Mouse (Mus musculus) layer of hippocampus, adult 2 months (tissue): ENCODE data around the gene Atxn1. TPM values are rescaled to one million over a fixed set of nuclear protein-coding genes. Genes with fewer than 3 reads are reported as not detected.
A peak's percentile ranks its signal among the peaks of the same experiment; 100 is the strongest.

Experiments used
- DNase-seq, 2 experiments: peaks; one replicate each; pipeline ENCODE4 v3.0.0; 2022; ENCODE audit warnings: low spot score in 2 of 2
- H3K27ac ChIP-seq: fragments of 200-600 bp; 2 replicates; pipeline ENCODE4 v1.8.1; 2022
- H3K4me3 ChIP-seq: fragments of 200-600 bp; 2 replicates; pipeline ENCODE4 v1.8.1; 2022; ENCODE audit warnings: mild to moderate bottlenecking
- CTCF ChIP-seq: fragments of 200-600 bp; conservative IDR thresholded peaks from 2 replicates; pipeline ENCODE4 v1.8.1; 2022; ENCODE audit warnings: antibody characterized with exemption, mild to moderate bottlenecking, moderate library complexity
- total RNA-seq, 2 experiments: library from RNA; stranded (reverse); gene quantifications; 2 replicates each; pipeline ENCODE4 v1.2.3; 2021

Atxn1 gene
- total RNA-seq, 2 experiments from 2014 or later, result 128 to 131 TPM

GRCm38 (mm10) chr13:45710041-45710440, 254.8 kb downstream of the Atxn1 start:
- TF ChIP-seq CTCF, result peak; percentile 25
- DNase-seq, result no peak
- H3K27ac ChIP-seq, result peak overlapping the region; percentile 61; the same call in 1 of the 2 replicates
- H3K4me3 ChIP-seq, result no peak overlapping the region

- no peak for DNase-seq
- Histone ChIP-seq H3K4me3 (peak overlapping the region; percentile 23; the same call in 1 of the 2 replicates), H3K27ac (peak overlapping the region; percentile 61)
- no peak for TF ChIP-seq CTCF
These were observed 255.4 kb downstream of the Atxn1 start for GRCm38 (mm10) chr13:45709402-45709801.

- H3K27ac ChIP-seq, result no peak overlapping the region
- DNase-seq, result no peak
- H3K4me3 ChIP-seq, result no peak overlapping the region
- no peak for TF ChIP-seq CTCF
These were observed 263.5 kb downstream of the Atxn1 start for GRCm38 (mm10) chr13:45701296-45701790.

- DNase-seq, result no peak
- H3K4me3 ChIP-seq, result no peak overlapping the region
- TF ChIP-seq CTCF, result no peak
- no peak overlapping the region for H3K27ac ChIP-seq
These were observed 265.8 kb downstream of the Atxn1 start for GRCm38 (mm10) chr13:45698982-45699381.

GRCm38 (mm10) chr13:45696009-45696408, 268.8 kb downstream of the Atxn1 start:
- Histone ChIP-seq H3K27ac (no peak overlapping the region), H3K4me3 (no peak overlapping the region)
- TF ChIP-seq CTCF, result peak; percentile 67
- DNase-seq, result no peak

GRCm38 (mm10) chr13:45694921-45695437, 269.8 kb downstream of the Atxn1 start:
- H3K27ac ChIP-seq, result no peak overlapping the region
- no peak for TF ChIP-seq CTCF
- DNase-seq, result no peak
- no peak overlapping the region for H3K4me3 ChIP-seq

GRCm38 (mm10) chr13:45693953-45694352, 270.9 kb downstream of the Atxn1 start:
- no peak overlapping the region for H3K4me3 ChIP-seq
- DNase-seq, result no peak
- peak; percentile 64 for TF ChIP-seq CTCF
- peak overlapping the region; percentile 65; the same call in 1 of the 2 replicates for H3K27ac ChIP-seq

- no peak overlapping the region for H3K4me3 ChIP-seq
- no peak for TF ChIP-seq CTCF
- DNase-seq, result no peak
- H3K27ac ChIP-seq, result peak overlapping the region; percentile 75
These were observed 271.3 kb downstream of the Atxn1 start for GRCm38 (mm10) chr13:45693534-45693933.

- Histone ChIP-seq H3K4me3 (no peak overlapping the region), H3K27ac (peak overlapping the region; percentile 75)
- TF ChIP-seq CTCF, result no peak
- DNase-seq, result no peak
These were observed 271.7 kb downstream of the Atxn1 start for GRCm38 (mm10) chr13:45693126-45693525.

- no peak for TF ChIP-seq CTCF
- Histone ChIP-seq H3K27ac (no peak overlapping the region), H3K4me3 (no peak overlapping the region)
- no peak for DNase-seq
These were observed 272.4 kb downstream of the Atxn1 start for GRCm38 (mm10) chr13:45692440-45692839.

- TF ChIP-seq CTCF, result no peak
- Histone ChIP-seq H3K27ac (peak overlapping the region; percentile 1; the same call in 1 of the 2 replicates), H3K4me3 (no peak overlapping the region)
- DNase-seq, result no peak
These were observed 274.4 kb downstream of the Atxn1 start for GRCm38 (mm10) chr13:45690426-45690825.

- DNase-seq, result no peak
- H3K27ac ChIP-seq, result no peak overlapping the region
- no peak overlapping the region for H3K4me3 ChIP-seq
- no peak for TF ChIP-seq CTCF
These were observed 275.9 kb downstream of the Atxn1 start for GRCm38 (mm10) chr13:45688864-45689263.

GRCm38 (mm10) chr13:45687581-45687980, 277.2 kb downstream of the Atxn1 start:
- no peak for TF ChIP-seq CTCF
- H3K27ac ChIP-seq, result no peak overlapping the region
- no peak for DNase-seq
- no peak overlapping the region for H3K4me3 ChIP-seq

- DNase-seq, result no peak
- Histone ChIP-seq H3K27ac (no peak overlapping the region), H3K4me3 (no peak overlapping the region)
- no peak for TF ChIP-seq CTCF
These were observed 278.6 kb downstream of the Atxn1 start for GRCm38 (mm10) chr13:45686309-45686582.
